Mouse (Mus musculus) MEL (cell line): Measurements from ENCODE around the gene Pde10a. TPM values are rescaled to one million over a fixed set of nuclear protein-coding genes. Genes with fewer than 3 reads are reported as not detected.
A peak's percentile ranks its signal among the peaks of the same experiment; 100 is the strongest.

Experiments
- DNase-seq: peaks from one replicate; pipeline ENCODE4 v3.0.0; 2011; ENCODE audit warnings: low read depth, low spot score
- H3K27ac ChIP-seq: 2 replicates; pipeline ENCODE4 v1.5.1; 2012; ENCODE audit warnings: low read depth, mild to moderate bottlenecking, control low read depth, low read length, moderate library complexity; ENCODE audit not compliant: control insufficient read depth
- H3K27me3 ChIP-seq, 2 experiments: fragments of 150-350 bp in 1 of 2; sonication (generic) in 1 of 2; 2 replicates each; pipeline ENCODE4 v1.6.1; 2012; ENCODE audit warnings: low read length in 2 of 2, mild to moderate bottlenecking in 2 of 2, improper control_type of control experiment in 1 of 2, moderate library complexity in 1 of 2; ENCODE audit not compliant: insufficient read depth in 2 of 2, control insufficient read depth in 1 of 2
- H3K36me3 ChIP-seq, 2 experiments: 2 replicates each; pipeline ENCODE4 v1.6.1; 2012 to 2014; ENCODE audit warnings: low read length in 2 of 2, improper control_type of control experiment in 1 of 2, inconsistent platforms in 1 of 2, mild to moderate bottlenecking in 1 of 2; ENCODE audit not compliant: insufficient read depth in 2 of 2, control insufficient read depth in 1 of 2
- H3K4me1 ChIP-seq, 2 experiments: fragments of 150-350 bp in 1 of 2; sonication (generic) in 1 of 2; 2 replicates each; pipeline ENCODE4 v1.6.1; 2012; ENCODE audit warnings: low read length in 2 of 2, improper control_type of control experiment in 1 of 2, mild to moderate bottlenecking in 1 of 2; ENCODE audit not compliant: insufficient read depth in 2 of 2, control insufficient read depth in 1 of 2
- H3K4me3 ChIP-seq, 2 experiments: fragments of 150-350 bp in 1 of 2; sonication (generic) in 1 of 2; 2 replicates each; pipeline ENCODE4 v1.5.1; 2012; ENCODE audit warnings: low read depth in 2 of 2, low read length in 2 of 2, mild to moderate bottlenecking in 2 of 2, moderate library complexity in 2 of 2, control low read depth in 1 of 2, improper control_type of control experiment in 1 of 2; ENCODE audit not compliant: control insufficient read depth in 1 of 2, insufficient read depth in 1 of 2
- H3K79me2 ChIP-seq: 2 replicates; pipeline ENCODE4 v1.6.1; 2012; ENCODE audit warnings: mild to moderate bottlenecking, low read length, moderate library complexity; ENCODE audit not compliant: control insufficient read depth, poor library complexity, insufficient read depth
- H3K9ac ChIP-seq: 2 replicates; pipeline ENCODE4 v1.6.1; 2012; ENCODE audit warnings: low read depth, mild to moderate bottlenecking, control low read depth, low read length, moderate library complexity; ENCODE audit not compliant: control insufficient read depth, poor library complexity, severe bottlenecking
- H3K9me3 ChIP-seq: fragments of 150-350 bp; sonication (generic); replicated peaks from 2 replicates; pipeline ENCODE4 v1.6.1; 2012; ENCODE audit warnings: mild to moderate bottlenecking, low read length, improper control_type of control experiment, moderate library complexity; ENCODE audit not compliant: insufficient read depth
- BHLHE40 ChIP-seq: IDR thresholded peaks from 2 replicates; pipeline ENCODE4 v1.6.1; 2012; ENCODE audit warnings: low read depth, mild to moderate bottlenecking, inconsistent platforms, low read length, improper control_type of control experiment, borderline replicate concordance
- CHD1 ChIP-seq: IDR thresholded peaks from 2 replicates; pipeline ENCODE4 v1.6.1; 2012; ENCODE audit warnings: low read depth, mild to moderate bottlenecking, inconsistent platforms, low read length, improper control_type of control experiment
- CTCF ChIP-seq, 3 experiments: IDR thresholded peaks in 2 of 3; conservative IDR thresholded peaks in 1 of 3; 2 replicates each; pipeline ENCODE4 v1.5.1; 2011 to 2012; ENCODE audit warnings: low read length in 3 of 3, low read depth in 2 of 3, mild to moderate bottlenecking in 2 of 3, improper control_type of control experiment in 1 of 3, inconsistent platforms in 1 of 3, mixed read lengths in 1 of 3, moderate library complexity in 1 of 3; ENCODE audit not compliant: control insufficient read depth in 1 of 3, insufficient read depth in 1 of 3, poor library complexity in 1 of 3, severe bottlenecking in 1 of 3
- E2F4 ChIP-seq: IDR thresholded peaks from 2 replicates; pipeline ENCODE4 v1.6.1; 2011; ENCODE audit warnings: low read depth, low read length, improper control_type of control experiment, borderline replicate concordance
- ELF1 ChIP-seq: IDR thresholded peaks from 2 replicates; pipeline ENCODE4 v1.6.1; 2014; ENCODE audit warnings: low read depth, mild to moderate bottlenecking, inconsistent platforms, low read length, improper control_type of control experiment, moderate library complexity
- ETS1 ChIP-seq: IDR thresholded peaks from 2 replicates; pipeline ENCODE4 v1.6.1; 2012; ENCODE audit warnings: low read depth, mild to moderate bottlenecking, inconsistent platforms, low read length, improper control_type of control experiment, moderate library complexity
- GATA1 ChIP-seq: IDR thresholded peaks from 2 replicates; pipeline ENCODE4 v1.6.1; 2011; ENCODE audit warnings: low read depth, low read length, improper control_type of control experiment
- JUND ChIP-seq: IDR thresholded peaks from 2 replicates; pipeline ENCODE4 v1.6.1; 2011; ENCODE audit warnings: low read depth, mild to moderate bottlenecking, improper control_type of control experiment, low read length
- MAFK ChIP-seq: IDR thresholded peaks from 2 replicates; pipeline ENCODE4 v1.6.1; 2011; ENCODE audit warnings: low read depth, mild to moderate bottlenecking, low read length, improper control_type of control experiment, borderline replicate concordance
- MAZ ChIP-seq: IDR thresholded peaks from 2 replicates; pipeline ENCODE4 v1.6.1; 2012; ENCODE audit warnings: low read depth, mild to moderate bottlenecking, inconsistent platforms, low read length, improper control_type of control experiment
- MEF2A ChIP-seq: IDR thresholded peaks from 2 replicates; pipeline ENCODE4 v1.6.1; 2014; ENCODE audit warnings: low read depth, mild to moderate bottlenecking, inconsistent platforms, low read length, improper control_type of control experiment; ENCODE audit not compliant: poor library complexity, insufficient replicate concordance, severe bottlenecking; ENCODE audit errors: extremely low read depth
- MXI1 ChIP-seq: IDR thresholded peaks from 2 replicates; pipeline ENCODE4 v1.6.1; 2011; ENCODE audit warnings: mild to moderate bottlenecking, low read depth, low read length, improper control_type of control experiment
- MYB ChIP-seq: IDR thresholded peaks from 2 replicates; pipeline ENCODE4 v1.6.1; 2011; ENCODE audit warnings: mild to moderate bottlenecking, low read depth, low read length, improper control_type of control experiment
- POLR2AphosphoS2 ChIP-seq: IDR thresholded peaks from 2 replicates; pipeline ENCODE4 v1.6.1; 2011; ENCODE audit warnings: low read length, improper control_type of control experiment
- POLR2AphosphoS5 ChIP-seq: IDR thresholded peaks from 2 replicates; pipeline ENCODE4 v1.6.1; 2012; ENCODE audit warnings: low read depth, borderline replicate concordance, mild to moderate bottlenecking, inconsistent platforms, low read length, moderate library complexity, mixed read lengths
- RAD21 ChIP-seq: IDR thresholded peaks from 2 replicates; pipeline ENCODE4 v1.6.1; 2011; ENCODE audit warnings: mild to moderate bottlenecking, low read depth, low read length, improper control_type of control experiment
- RCOR1 ChIP-seq: IDR thresholded peaks from 2 replicates; pipeline ENCODE4 v1.6.1; 2012; ENCODE audit warnings: low read depth, mild to moderate bottlenecking, inconsistent platforms, low read length, improper control_type of control experiment
- SIN3A ChIP-seq: IDR thresholded peaks from 2 replicates; pipeline ENCODE4 v1.6.1; 2012; ENCODE audit warnings: low read length, improper control_type of control experiment, inconsistent platforms
- SMC3 ChIP-seq: IDR thresholded peaks from 2 replicates; pipeline ENCODE4 v1.6.1; 2011; ENCODE audit warnings: low read depth, low read length, improper control_type of control experiment
- TBP ChIP-seq: IDR thresholded peaks from 2 replicates; pipeline ENCODE4 v1.8.0; 2011; ENCODE audit warnings: low read depth, low read length, improper control_type of control experiment
- TCF12 ChIP-seq: IDR thresholded peaks from 2 replicates; pipeline ENCODE4 v1.6.1; 2014; ENCODE audit warnings: low read depth, mild to moderate bottlenecking, inconsistent platforms, low read length, improper control_type of control experiment, moderate library complexity
- UBTF ChIP-seq: IDR thresholded peaks from 2 replicates; pipeline ENCODE4 v1.6.1; 2012; ENCODE audit warnings: low read depth, mild to moderate bottlenecking, inconsistent platforms, low read length, improper control_type of control experiment, moderate library complexity, borderline replicate concordance; ENCODE audit not compliant: insufficient read depth
- USF1 ChIP-seq: IDR thresholded peaks from 2 replicates; pipeline ENCODE4 v1.6.1; 2014; ENCODE audit warnings: low read depth, mild to moderate bottlenecking, inconsistent platforms, low read length, improper control_type of control experiment, moderate library complexity
- ZKSCAN1 ChIP-seq: IDR thresholded peaks from 2 replicates; pipeline ENCODE4 v1.6.1; 2012; ENCODE audit warnings: low read depth, mild to moderate bottlenecking, inconsistent platforms, low read length, improper control_type of control experiment, moderate library complexity
- polyA plus RNA-seq, 2 experiments: library from polyadenylated mRNA; stranded (reverse) in 1 of 2; unstranded in 1 of 2; fragments of >175 nt in 1 of 2; fragments of >200 nt in 1 of 2; gene quantifications; 2 replicates each; pipeline versions ENCODE4 v1.2.1 to v1.2.4; 2012; ENCODE audit warnings: low replicate concordance in 2 of 2, low read depth in 1 of 2; ENCODE audit not compliant: insufficient read length in 2 of 2, insufficient read depth in 1 of 2, missing spikeins in 1 of 2
- total RNA-seq: library from RNA; depleted of rRNA; stranded (reverse); fragments of 300-350 nt; gene quantifications from 2 replicates; pipeline ENCODE4 v1.2.3, GENCODE M21; 2012

Pde10a gene
- total and polyA plus RNA-seq, 3 experiments = 3.1 to 6.9 TPM; not detected in 1

DNA sequence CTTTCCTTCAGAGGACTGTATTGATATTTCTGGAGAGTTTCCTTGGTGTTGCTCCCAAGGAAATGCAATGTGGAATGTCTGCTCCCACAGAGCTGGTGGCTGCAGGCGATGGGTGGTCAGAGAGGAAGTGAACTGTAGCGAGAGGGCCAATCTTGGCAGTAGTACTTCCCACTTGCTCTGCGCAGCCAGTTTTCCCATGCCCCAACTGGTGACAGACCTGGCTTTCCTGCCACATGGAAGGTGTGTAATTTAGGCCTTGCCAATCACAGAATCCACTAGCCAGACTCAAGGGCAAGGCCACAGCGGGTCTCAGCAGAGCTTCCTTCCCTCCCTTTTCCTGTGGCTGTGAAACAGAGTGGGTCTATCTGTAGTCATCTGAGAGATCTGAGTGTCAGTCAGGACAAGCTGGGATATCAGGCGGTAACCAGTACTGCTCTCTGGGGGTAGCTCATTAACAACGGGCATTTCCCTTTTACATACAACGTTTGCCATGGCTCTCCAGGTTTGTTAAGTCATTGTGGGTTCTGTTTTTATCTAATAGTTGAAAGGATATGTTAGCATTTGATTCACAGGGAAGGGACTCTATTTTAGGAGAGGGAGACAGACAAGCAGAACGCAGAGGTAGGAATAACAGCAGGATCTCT, 316.8 kb downstream of the Pde10a start:
- no peak overlapping the region for H3K9ac ChIP-seq
- no peak overlapping the region for H3K27ac ChIP-seq
- DNase-seq = peak; percentile 9
- H3K9me3 ChIP-seq = no peaks in the 10 kb centered on the region
- H3K27me3 ChIP-seq = peaks cover 0 to 1% of the 10 kb centered on the region in 2 experiments; a peak in 1 of 4 replicates
- no peak for TF ChIP-seq CTCF (IDR thresholded peaks at IDR 0.05 in 2 of 3, conservative IDR thresholded peaks at IDR 0.05 in 1 of 3; ENCODE audit: control insufficient read depth in 1 of 3, insufficient read depth in 1 of 3, low read depth in 2 of 3, low read length in 3 of 3, poor library complexity in 1 of 3, severe bottlenecking in 1 of 3)
- TF ChIP-seq TBP = no peak
- TF ChIP-seq GATA1 = no peak
- TF ChIP-seq ETS1 = no peak
- TF ChIP-seq TCF12 = no peak
- no peak for TF ChIP-seq E2F4
- TF ChIP-seq MEF2A = no peak
- no peak for TF ChIP-seq POLR2AphosphoS2
- TF ChIP-seq POLR2AphosphoS5 = no peak
- no peak for TF ChIP-seq USF1
- TF ChIP-seq BHLHE40 = no peak
- TF ChIP-seq ELF1 = no peak
- TF ChIP-seq CHD1 = no peak
- TF ChIP-seq, all 39 proteins: peak for 0
- peaks cover 0 to 6% of the 10 kb centered on the region in 2 experiments; a peak in 3 of 4 replicates for H3K4me1 ChIP-seq
- H3K4me3 ChIP-seq = no peak overlapping the region
- H3K36me3 ChIP-seq = no peaks in the 10 kb centered on the region
- H3K79me2 ChIP-seq = no peaks in the 10 kb centered on the region

DNA sequence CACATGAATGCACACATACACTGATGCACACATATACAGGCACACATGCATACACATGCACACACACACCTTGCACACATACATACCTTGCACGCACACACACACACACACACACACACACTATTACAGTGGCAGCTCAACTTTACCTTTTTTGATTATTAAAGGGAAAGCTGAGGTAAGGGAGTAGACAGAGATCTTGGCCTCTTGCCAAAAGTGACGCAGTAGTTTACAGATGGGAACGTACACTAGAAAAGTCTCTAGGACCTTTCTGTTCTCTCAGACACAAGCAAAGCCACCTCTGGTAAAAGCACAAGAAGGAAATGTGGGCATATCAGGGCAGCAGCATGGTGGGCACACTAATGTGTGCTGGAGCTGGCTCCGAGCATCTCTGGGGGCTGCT, 317.5 kb downstream of the Pde10a start:
- Histone ChIP-seq H3K4me1 (peaks cover 0 to 6% of the 10 kb centered on the region in 2 experiments; a peak in 3 of 4 replicates), H3K79me2 (no peaks in the 10 kb centered on the region), H3K4me3 (no peak overlapping the region), H3K36me3 (no peaks in the 10 kb centered on the region), H3K27ac (no peak overlapping the region), H3K9ac (no peak overlapping the region), H3K9me3 (no peaks in the 10 kb centered on the region), H3K27me3 (peaks cover 0 to 1% of the 10 kb centered on the region in 2 experiments; a peak in 1 of 4 replicates)
- DNase-seq = peak; percentile 44
- TF ChIP-seq CHD1 = no peak

DNA sequence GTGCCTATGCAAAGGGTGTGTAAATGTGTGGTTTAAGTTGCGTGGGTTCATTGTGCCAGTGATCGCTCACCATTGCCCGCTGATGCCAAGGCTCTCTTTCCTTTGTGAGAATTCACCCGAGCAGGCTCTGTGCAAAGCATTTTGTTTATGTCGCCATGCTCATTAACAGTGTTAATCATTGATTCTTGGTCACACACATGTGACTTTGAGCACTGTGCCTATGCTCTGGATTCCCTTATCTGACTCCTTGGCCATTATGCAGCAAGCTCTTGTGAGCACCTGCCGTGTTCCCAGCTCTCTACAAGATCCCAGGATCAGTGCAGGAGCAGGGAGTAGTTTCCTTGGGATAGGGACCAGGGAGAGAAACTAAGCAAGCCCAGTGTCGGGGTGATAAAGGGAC, 318.8 kb downstream of the Pde10a start:
- Histone ChIP-seq H3K27me3 (peaks cover 0 to 1% of the 10 kb centered on the region in 2 experiments; a peak in 2 of 4 replicates), H3K4me1 (peaks cover 0 to 6% of the 10 kb centered on the region in 2 experiments; a peak in 3 of 4 replicates), H3K9ac (no peak overlapping the region), H3K36me3 (no peaks in the 10 kb centered on the region), H3K79me2 (no peaks in the 10 kb centered on the region), H3K4me3 (no peak overlapping the region), H3K27ac (no peak overlapping the region), H3K9me3 (no peaks in the 10 kb centered on the region)
- DNase-seq = no peak
- no peak for TF ChIP-seq SIN3A
- TF ChIP-seq MYB = no peak
- TF ChIP-seq ZKSCAN1 = no peak
- no peak for TF ChIP-seq MEF2A
- TF ChIP-seq RAD21 = no peak
- TF ChIP-seq RCOR1 = no peak
- no peak for TF ChIP-seq TBP
- no peak for TF ChIP-seq UBTF
- TF ChIP-seq MAFK = no peak
- TF ChIP-seq ELF1 = no peak
- TF ChIP-seq POLR2AphosphoS5 = no peak
- TF ChIP-seq SMC3 = no peak
- TF ChIP-seq MXI1 = no peak
- no peak for TF ChIP-seq TCF12
- no peak for TF ChIP-seq MAZ
- no peak for TF ChIP-seq JUND
